ENCODE assay signal across 9 mouse cellular contexts in genomic region chrX:6261469-6261868, GRCm38 (mm10). TPM values are rescaled to one million over a fixed set of nuclear protein-coding genes. Genes with fewer than 3 reads are reported as not detected.
DNase-seq lines count a peak whose midpoint lies in the region; ATAC-seq lines count a peak whose summit lies in the region.
"Had no signal": no experiment of that assay in that cellular context is flagged by ENCODE, and none has a peak within 500 bp of the region (broad histone marks: within the 10 kb centered on the region; RNA-seq: fewer than 3 reads in every experiment).

No protein-coding gene starts in this region.

- ATAC-seq in intestine, embryonic 14.5 days (replicated peaks; ENCODE audit: low FRiP score, low TSS enrichment, low read depth) = no peak
- no peak for ATAC-seq in intestine, embryonic 16.5 days
- ATAC-seq in midbrain, embryonic 15.5 days (replicated peaks) = peak; percentile 92

- 74% methylated on average over 1 of the region's 1 CpGs for WGBS in intestine, embryonic 14.5 days
- 79% methylated on average over 1 of the region's 1 CpGs for WGBS in intestine, embryonic 16.5 days
- WGBS in midbrain, embryonic 15.5 days = 80% methylated on average over 1 of the region's 1 CpGs

- no peak overlapping the region for H3K4me3 ChIP-seq in intestine, embryonic 14.5 days (ENCODE audit: low read depth, low read length)
- no peak overlapping the region for H3K4me3 ChIP-seq in intestine, embryonic 16.5 days (ENCODE audit: low read length)
- no peak overlapping the region for H3K4me3 ChIP-seq in midbrain, embryonic 15.5 days
- H3K4me3 ChIP-seq: myocyte had no signal

- peak; percentile 83 for DNase-seq in intestine, embryonic 14.5 days (ENCODE audit: low spot score)
- peak; percentile 83 to 84 for DNase-seq in cerebellum, postnatal 10 days
- DNase-seq in frontal cortex, postnatal 25 days (ENCODE audit: low spot score in 2 of 2) = peak; percentile 39 to 58
- DNase-seq in induced T-regulatory cell, adult 2 months (ENCODE audit: low read depth) = peak; percentile 34
- peak; percentile 46 to 59 for DNase-seq in left cerebral cortex, postnatal 36 days (ENCODE audit: low spot score in 2 of 2)
- peak; percentile 17 to 64 for DNase-seq in spleen, postnatal 4 days (ENCODE audit: low spot score in 2 of 2)

- no peak overlapping the region for H3K9ac ChIP-seq in intestine, embryonic 14.5 days (ENCODE audit: low read length)
- H3K9ac ChIP-seq in intestine, embryonic 16.5 days (ENCODE audit: low read depth, low read length) = no peak overlapping the region
- H3K9ac ChIP-seq in midbrain, embryonic 15.5 days = no peak overlapping the region

- H3K9me3 ChIP-seq in intestine, embryonic 14.5 days (ENCODE audit: control insufficient read depth, low read length) = no peaks in the 10 kb centered on the region
- no peaks in the 10 kb centered on the region for H3K9me3 ChIP-seq in intestine, embryonic 16.5 days (ENCODE audit: control insufficient read depth, low read length)
- no peaks in the 10 kb centered on the region for H3K9me3 ChIP-seq in midbrain, embryonic 15.5 days

- intact Hi-C loops in left cerebral cortex, postnatal 36 days (cut with DNase I) = loop anchor here (5.0 kb wide), 2 partner anchors 266 to 881 kb away; no protein-coding TSS in a partner anchor

- no peaks in the 10 kb centered on the region for H3K36me3 ChIP-seq in intestine, embryonic 14.5 days (ENCODE audit: control insufficient read depth, insufficient read depth, low read length)
- H3K36me3 ChIP-seq in intestine, embryonic 16.5 days (ENCODE audit: control insufficient read depth, insufficient read depth, low read length) = no peaks in the 10 kb centered on the region
- H3K36me3 ChIP-seq in midbrain, embryonic 15.5 days (replicated peaks) = no peaks in the 10 kb centered on the region

- no peaks in the 10 kb centered on the region for H3K27me3 ChIP-seq in intestine, embryonic 14.5 days (replicated peaks; ENCODE audit: control insufficient read depth, insufficient read depth, low read length)
- H3K27me3 ChIP-seq in intestine, embryonic 16.5 days (replicated peaks; ENCODE audit: control insufficient read depth, insufficient read depth, low read length) = no peaks in the 10 kb centered on the region
- no peaks in the 10 kb centered on the region for H3K27me3 ChIP-seq in midbrain, embryonic 15.5 days (replicated peaks)

- no peaks in the 10 kb centered on the region for H3K4me1 ChIP-seq in intestine, embryonic 14.5 days (replicated peaks; ENCODE audit: control insufficient read depth, insufficient read depth, low read length)
- no peaks in the 10 kb centered on the region for H3K4me1 ChIP-seq in intestine, embryonic 16.5 days (ENCODE audit: control insufficient read depth, insufficient read depth, low read length)
- no peaks in the 10 kb centered on the region for H3K4me1 ChIP-seq in midbrain, embryonic 15.5 days

- no peak overlapping the region for H3K4me2 ChIP-seq in intestine, embryonic 14.5 days (ENCODE audit: low read length)
- H3K4me2 ChIP-seq in intestine, embryonic 16.5 days (ENCODE audit: low read depth, low read length) = no peak overlapping the region
- H3K4me2 ChIP-seq in midbrain, embryonic 15.5 days = no peak overlapping the region

- H3K27ac ChIP-seq in intestine, embryonic 14.5 days (ENCODE audit: low read depth) = no peak overlapping the region
- H3K27ac ChIP-seq in intestine, embryonic 16.5 days (ENCODE audit: low read length) = no peak overlapping the region
- H3K27ac ChIP-seq in midbrain, embryonic 15.5 days = no peak overlapping the region

RNA-seq across cellular contexts. Expression of gene Bmp15, which starts 59.1 kb away (rescaled TPM):
- polyA plus RNA-seq in intestine, embryonic 14.5 days (2014; fragmentation: Nextera tagmentation; extraction: Ambion mirVana) = 0.05 and 0.09 TPM in 2 replicates
- polyA plus RNA-seq in intestine, embryonic 16.5 days (2015; fragmentation: Nextera tagmentation; extraction: Ambion mirVana) = 0.05 TPM in 1 of 2 replicates, not detected in the other
- under 1 TPM; 0.30 to 0.34 TPM for total RNA-seq in left cerebral cortex, postnatal 36 days (2021)
- 0.15 and 0.37 TPM in 2 replicates for polyA plus RNA-seq in midbrain, embryonic 15.5 days (2015; fragmentation: Nextera tagmentation; extraction: Ambion mirVana)
- polyA plus RNA-seq: myocyte had no signal
